Mouse (Mus musculus): Measurements from ENCODE around the gene Mmp14.
A peak's percentile ranks its signal among the peaks of the same experiment; 100 is the strongest.

The Mmp14 gene

GRCm38 (mm10) chr14:54431334-54432077, at the start of gene Mmp14:
Gene Mmp14, plus strand, starts transcription at chr14:54431612.
- H3K27me3 ChIP-seq (ENCODE audit: insufficient read depth, low read length), result peaks cover 17% of the 10 kb centered on the region
- no peaks in the 10 kb centered on the region for H3K9me3 ChIP-seq (ENCODE audit: low read length)
- H3K4me3 ChIP-seq (replicated peaks; ENCODE audit: low read length), result peak within 1 kb of the TSS; percentile 82
- H3K36me3 ChIP-seq (ENCODE audit: insufficient read depth, low read length), result peaks cover 34% of the 10 kb centered on the region
- peaks cover 75% of the 10 kb centered on the region for H3K4me1 ChIP-seq (replicated peaks; ENCODE audit: low read depth, low read length)
- no peak for TF ChIP-seq POU5F1 (IDR thresholded peaks at IDR 0.05; ENCODE audit: borderline replicate concordance, low read length)
- no peak for TF ChIP-seq CTCF (conservative IDR thresholded peaks at IDR 0.05; ENCODE audit: low read length)
- no peak for TF ChIP-seq NANOG (IDR thresholded peaks at IDR 0.05; ENCODE audit: borderline replicate concordance, low read length)

- H3K4me3 ChIP-seq (replicated peaks; ENCODE audit: low read length), result 0 out of 2 replicates have a peak overlapping the region, but pooled peaks have one; percentile 53
- TF ChIP-seq POU5F1 (IDR thresholded peaks at IDR 0.05; ENCODE audit: borderline replicate concordance, low read length), result no peak
- no peak for TF ChIP-seq CTCF (conservative IDR thresholded peaks at IDR 0.05; ENCODE audit: low read length)
- no peak for TF ChIP-seq NANOG (IDR thresholded peaks at IDR 0.05; ENCODE audit: borderline replicate concordance, low read length)
- no peaks in the 10 kb centered on the region for H3K27me3 ChIP-seq (ENCODE audit: insufficient read depth, low read length)
- H3K36me3 ChIP-seq (ENCODE audit: insufficient read depth, low read length), result peaks cover 79% of the 10 kb centered on the region
- no peaks in the 10 kb centered on the region for H3K9me3 ChIP-seq (ENCODE audit: low read length)
- H3K4me1 ChIP-seq (replicated peaks; ENCODE audit: low read depth, low read length), result peaks cover 96% of the 10 kb centered on the region
Observed at GRCm38 (mm10) chr14:54381816-54382215, 49.6 kb upstream of the Mmp14 start.

DNA sequence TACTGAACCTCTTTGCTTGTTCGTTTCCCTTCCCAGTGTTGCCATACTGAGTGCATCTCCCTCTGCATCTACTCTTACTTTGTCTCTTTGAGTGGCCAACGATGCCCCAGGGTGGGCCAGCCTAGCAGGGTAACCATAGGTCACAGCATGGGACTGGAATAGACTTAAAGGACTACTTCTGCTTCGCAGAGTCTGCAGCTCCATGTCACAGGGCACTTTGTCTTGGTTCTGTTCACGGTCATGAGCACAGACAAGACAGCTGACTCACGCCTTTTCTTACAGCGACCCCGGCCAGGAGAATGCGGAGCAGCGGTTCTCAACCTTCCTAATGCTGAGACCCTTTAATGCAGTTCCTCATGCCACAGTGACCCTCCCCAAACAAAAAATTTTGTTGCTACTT, 48.8 kb upstream of the Mmp14 start:
- Histone ChIP-seq H3K9me3 (ENCODE audit: low read length) (no peaks in the 10 kb centered on the region), H3K27me3 (ENCODE audit: insufficient read depth, low read length) (no peaks in the 10 kb centered on the region), H3K4me1 (replicated peaks; ENCODE audit: low read depth, low read length) (peaks cover 97% of the 10 kb centered on the region), H3K4me3 (replicated peaks; ENCODE audit: low read length) (peak overlapping the region; percentile 53; the same call in 1 of the 2 replicates), H3K36me3 (ENCODE audit: insufficient read depth, low read length) (peaks cover 79% of the 10 kb centered on the region)
- TF ChIP-seq CTCF (conservative IDR thresholded peaks at IDR 0.05; ENCODE audit: low read length) (no peak), POU5F1 (IDR thresholded peaks at IDR 0.05; ENCODE audit: borderline replicate concordance, low read length) (no peak), NANOG (IDR thresholded peaks at IDR 0.05; ENCODE audit: borderline replicate concordance, low read length) (no peak)

- Histone ChIP-seq H3K9me3 (ENCODE audit: low read length) (no peaks in the 10 kb centered on the region), H3K4me3 (replicated peaks; ENCODE audit: low read length) (peak overlapping the region; percentile 53), H3K36me3 (ENCODE audit: insufficient read depth, low read length) (peaks cover 79% of the 10 kb centered on the region), H3K27me3 (ENCODE audit: insufficient read depth, low read length) (no peaks in the 10 kb centered on the region), H3K4me1 (replicated peaks; ENCODE audit: low read depth, low read length) (peaks cover 97% of the 10 kb centered on the region)
- TF ChIP-seq NANOG (IDR thresholded peaks at IDR 0.05; ENCODE audit: borderline replicate concordance, low read length) (peak; percentile 40; the same call in 1 of the 2 replicates), POU5F1 (IDR thresholded peaks at IDR 0.05; ENCODE audit: borderline replicate concordance, low read length) (no peak), CTCF (conservative IDR thresholded peaks at IDR 0.05; ENCODE audit: low read length) (no peak)
Observed at GRCm38 (mm10) chr14:54383355-54383771, 48.0 kb upstream of the Mmp14 start.

- TF ChIP-seq CTCF (conservative IDR thresholded peaks at IDR 0.05; ENCODE audit: low read length) (no peak), POU5F1 (IDR thresholded peaks at IDR 0.05; ENCODE audit: borderline replicate concordance, low read length) (no peak), NANOG (IDR thresholded peaks at IDR 0.05; ENCODE audit: borderline replicate concordance, low read length) (no peak)
- Histone ChIP-seq H3K36me3 (ENCODE audit: insufficient read depth, low read length) (peaks cover 80% of the 10 kb centered on the region), H3K27me3 (ENCODE audit: insufficient read depth, low read length) (no peaks in the 10 kb centered on the region), H3K4me3 (replicated peaks; ENCODE audit: low read length) (0 out of 2 replicates have a peak overlapping the region, but pooled peaks have one; percentile 23), H3K9me3 (ENCODE audit: low read length) (no peaks in the 10 kb centered on the region), H3K4me1 (replicated peaks; ENCODE audit: low read depth, low read length) (peaks cover 96% of the 10 kb centered on the region)
Observed at GRCm38 (mm10) chr14:54384396-54384795, 47.0 kb upstream of the Mmp14 start.

DNA sequence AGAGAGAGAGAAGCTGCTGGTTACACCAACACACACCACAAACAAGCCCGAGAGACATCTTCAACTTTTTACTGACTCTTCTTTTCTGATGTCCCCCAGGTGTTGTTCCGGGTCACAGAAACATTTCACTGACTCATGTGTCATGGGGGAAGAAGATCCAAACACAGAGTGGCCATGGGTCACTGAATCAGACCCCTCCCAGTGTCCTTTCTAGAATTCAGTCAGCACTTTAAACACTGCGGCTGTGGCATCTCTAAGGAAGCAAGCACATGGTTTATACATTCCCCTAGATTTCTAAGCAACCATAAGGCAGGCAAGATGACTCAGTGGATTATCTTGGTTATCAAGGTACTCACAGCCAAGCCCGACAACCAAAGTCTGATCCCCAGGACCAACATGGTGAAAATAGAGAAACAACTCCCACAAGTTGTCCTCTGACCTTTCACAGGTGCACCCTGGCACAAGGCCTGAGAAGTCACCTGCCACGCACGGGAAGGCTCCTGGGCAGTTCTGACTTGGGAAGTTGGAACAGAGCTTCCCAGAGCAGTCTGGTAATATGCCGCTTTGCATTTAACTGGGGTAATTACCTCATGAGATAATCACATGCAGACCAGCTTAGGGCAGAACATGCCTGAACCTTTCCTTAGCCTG, 45.3 kb upstream of the Mmp14 start:
- no peak overlapping the region for H3K4me3 ChIP-seq (replicated peaks; ENCODE audit: low read length)
- H3K27me3 ChIP-seq (ENCODE audit: insufficient read depth, low read length), result no peaks in the 10 kb centered on the region
- peaks cover 89% of the 10 kb centered on the region for H3K4me1 ChIP-seq (replicated peaks; ENCODE audit: low read depth, low read length)
- no peak for TF ChIP-seq NANOG (IDR thresholded peaks at IDR 0.05; ENCODE audit: borderline replicate concordance, low read length)
- TF ChIP-seq CTCF (conservative IDR thresholded peaks at IDR 0.05; ENCODE audit: low read length), result no peak
- no peak for TF ChIP-seq POU5F1 (IDR thresholded peaks at IDR 0.05; ENCODE audit: borderline replicate concordance, low read length)
- H3K9me3 ChIP-seq (ENCODE audit: low read length), result no peaks in the 10 kb centered on the region
- peaks cover 85% of the 10 kb centered on the region for H3K36me3 ChIP-seq (ENCODE audit: insufficient read depth, low read length)

DNA sequence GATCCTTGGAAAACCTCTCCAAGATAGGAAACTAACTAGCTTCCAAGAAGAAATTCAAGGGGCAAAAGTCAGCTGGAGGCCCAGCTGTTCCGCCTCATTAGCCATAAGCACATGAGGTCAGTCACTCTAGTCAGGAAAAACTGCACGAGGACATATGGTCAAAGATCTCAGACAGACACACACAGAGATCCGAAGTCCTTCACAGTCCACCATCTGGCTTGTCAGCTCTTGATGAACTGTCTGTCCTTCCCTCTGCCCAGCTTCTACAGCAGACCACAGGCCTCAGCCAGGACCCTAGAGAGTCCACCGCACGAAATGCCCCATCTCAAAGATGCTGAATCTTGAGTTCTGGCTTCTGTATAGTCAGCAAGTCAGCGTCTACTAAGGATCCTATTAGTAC, 43.9 kb upstream of the Mmp14 start:
- H3K4me3 ChIP-seq (replicated peaks; ENCODE audit: low read length), result no peak overlapping the region
- no peak for TF ChIP-seq NANOG (IDR thresholded peaks at IDR 0.05; ENCODE audit: borderline replicate concordance, low read length)
- no peak for TF ChIP-seq CTCF (conservative IDR thresholded peaks at IDR 0.05; ENCODE audit: low read length)
- no peak for TF ChIP-seq POU5F1 (IDR thresholded peaks at IDR 0.05; ENCODE audit: borderline replicate concordance, low read length)

DNA sequence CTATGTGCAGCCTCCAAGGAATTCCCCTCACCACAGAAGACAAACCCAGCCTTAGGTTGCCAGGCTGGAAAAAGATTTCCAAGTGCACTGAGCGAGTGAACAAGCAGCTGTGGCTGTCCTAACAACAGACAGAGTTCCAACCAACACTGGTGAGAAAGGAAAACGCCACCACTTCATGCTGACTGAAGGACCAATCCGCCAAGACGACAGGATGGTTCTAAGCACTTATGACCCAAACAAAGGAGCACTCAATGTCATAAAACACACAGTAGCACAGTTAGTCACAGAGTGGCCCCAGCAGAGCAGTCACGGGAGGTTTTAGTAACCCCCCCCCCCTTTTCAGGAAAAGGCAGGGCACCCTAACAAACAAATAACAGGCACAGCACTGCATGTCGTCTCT, 40.6 kb upstream of the Mmp14 start:
- Histone ChIP-seq H3K4me1 (replicated peaks; ENCODE audit: low read depth, low read length) (peaks cover 85% of the 10 kb centered on the region), H3K9me3 (ENCODE audit: low read length) (no peaks in the 10 kb centered on the region), H3K36me3 (ENCODE audit: insufficient read depth, low read length) (peaks cover 100% of the 10 kb centered on the region), H3K4me3 (replicated peaks; ENCODE audit: low read length) (no peak overlapping the region), H3K27me3 (ENCODE audit: insufficient read depth, low read length) (no peaks in the 10 kb centered on the region)
- no peak for TF ChIP-seq POU5F1 (IDR thresholded peaks at IDR 0.05; ENCODE audit: borderline replicate concordance, low read length)
- no peak for TF ChIP-seq NANOG (IDR thresholded peaks at IDR 0.05; ENCODE audit: borderline replicate concordance, low read length)
- TF ChIP-seq CTCF (conservative IDR thresholded peaks at IDR 0.05; ENCODE audit: low read length), result no peak

More for the DNA sequence above, 43.9 kb upstream of the Mmp14 start:
- Histone ChIP-seq H3K9me3 (ENCODE audit: low read length) (no peaks in the 10 kb centered on the region), H3K4me1 (replicated peaks; ENCODE audit: low read depth, low read length) (peaks cover 89% of the 10 kb centered on the region), H3K36me3 (ENCODE audit: insufficient read depth, low read length) (peaks cover 85% of the 10 kb centered on the region), H3K27me3 (ENCODE audit: insufficient read depth, low read length) (no peaks in the 10 kb centered on the region)

Data from E14TG2a.4 (cell line).